Mouse (Mus musculus) kidney, adult 2 months (tissue): ENCODE measurements around the gene Sh2d1b2.

Experiments
- CTCF ChIP-seq: fragments of 200-500 bp; conservative IDR thresholded peaks from 2 replicates; pipeline ENCODE4 v1.5.1; 2011; ENCODE audit warnings: low read depth, mild to moderate bottlenecking, control low read depth, low read length, moderate library complexity, mixed read lengths; ENCODE audit not compliant: insufficient read depth, insufficient read length
- POLR2A ChIP-seq: fragments of 200-500 bp; IDR thresholded peaks from one replicate; pipeline ENCODE4 v1.6.1; 2011; ENCODE audit warnings: low read depth, low read length, control low read depth

DNA sequence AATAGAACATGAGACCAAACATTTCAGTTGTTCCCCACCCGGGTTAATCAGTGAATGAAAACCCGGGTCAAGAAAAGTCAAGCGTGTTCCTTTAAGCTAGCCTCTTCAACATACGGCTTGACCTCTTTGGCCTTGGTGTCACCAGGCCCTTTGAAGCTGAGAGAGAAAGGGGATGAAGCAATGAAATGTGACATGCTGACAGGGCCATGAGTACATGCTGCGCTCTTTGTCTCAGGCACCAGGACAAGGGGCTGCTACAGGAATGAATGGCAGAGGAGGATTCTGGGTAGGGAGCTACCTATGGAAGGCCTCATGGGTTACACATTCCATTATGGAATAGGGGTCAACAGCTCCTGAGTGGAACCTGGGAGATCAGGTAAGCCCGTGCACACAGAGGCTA is 70.6 kb downstream of the Sh2d1b2 start:
- TF ChIP-seq CTCF (no peak), POLR2A (no peak)
